In the genomic region with DNA sequence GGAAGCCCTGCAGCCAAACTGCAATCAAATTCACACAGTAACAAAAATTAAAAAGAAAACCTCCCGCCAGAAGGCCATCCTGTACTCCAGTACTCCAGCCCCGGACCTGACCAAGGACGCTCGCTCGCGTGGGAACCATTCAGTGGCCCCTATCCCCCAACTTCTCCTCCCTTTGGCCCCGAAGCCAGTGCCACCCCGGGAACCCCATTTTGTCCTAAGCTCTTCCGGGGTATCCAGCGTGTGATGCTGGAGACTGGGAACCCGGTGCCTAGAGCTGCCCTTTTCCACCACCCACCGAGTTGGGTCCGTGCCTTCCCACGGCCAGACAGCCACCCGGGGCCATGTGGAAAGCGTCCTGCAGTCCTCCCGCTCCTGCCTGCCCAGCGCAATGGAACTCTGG, we compare ENCODE assay signal across 8 mouse cellular contexts. TPM values are rescaled to one million over a fixed set of nuclear protein-coding genes. Genes with fewer than 3 reads are reported as not detected.
A peak's percentile ranks its signal among the peaks of the same experiment; 100 is the strongest.
DNase-seq lines count a peak whose midpoint lies in the region; ATAC-seq and TF ChIP-seq lines count a peak whose summit lies in the region.
"Not testable (repeated sequence)": the region's sequence is repeated elsewhere in the genome, so short reads cannot be mapped to it uniquely, and the experiment has no call there.

No protein-coding gene starts in this region.

- TF ChIP-seq CTCF in liver, postnatal 0 days (IDR thresholded peaks at IDR 0.05; ENCODE audit: low read depth); thymus, adult 2 months (IDR thresholded peaks at IDR 0.05; ENCODE audit: borderline replicate concordance, control insufficient read depth, extremely low read depth, insufficient read depth, low read length, poor library complexity): not testable (repeated sequence)

- not testable (repeated sequence) for ATAC-seq in liver, postnatal 0 days; neural tube, embryonic 11.5 days (ENCODE audit: insufficient read depth, low FRiP score, low TSS enrichment)

- H3K9me3 ChIP-seq in liver, postnatal 0 days (ENCODE audit: low read length); neural tube, embryonic 11.5 days (ENCODE audit: control insufficient read depth, low read length): not testable (repeated sequence)

- not testable (repeated sequence) for TF ChIP-seq EP300 in liver, postnatal 0 days (IDR thresholded peaks at IDR 0.05; ENCODE audit: low read depth)

- not testable (repeated sequence) for H3K27me3 ChIP-seq in liver, postnatal 0 days (ENCODE audit: insufficient read depth, low read length); neural tube, embryonic 11.5 days (ENCODE audit: control insufficient read depth, insufficient read depth, low read length); thymus, adult 2 months (ENCODE audit: control insufficient read depth, insufficient read depth, low read length)

- peak overlapping the region; percentile 57; the same call in 1 of the 2 replicates for H3K4me2 ChIP-seq in liver, postnatal 0 days (ENCODE audit: low read depth, low read length)
- peak overlapping the region; percentile 25; the same call in 1 of the 2 replicates for H3K4me2 ChIP-seq in neural tube, embryonic 11.5 days (ENCODE audit: low read depth)

- H3K9ac ChIP-seq in liver, postnatal 0 days (replicated peaks) = 0 out of 2 replicates have a peak overlapping the region, but pooled peaks have one; percentile 34
- H3K9ac ChIP-seq in neural tube, embryonic 11.5 days (ENCODE audit: low read length) = not testable (repeated sequence)

- H3K27ac ChIP-seq in liver, postnatal 0 days (ENCODE audit: low read depth); neural tube, embryonic 11.5 days (ENCODE audit: low read depth, low read length); thymus, adult 2 months (ENCODE audit: control insufficient read depth, insufficient read depth, low read length): not testable (repeated sequence)

- H3K4me1 ChIP-seq in liver, postnatal 0 days (ENCODE audit: insufficient read depth); neural tube, embryonic 11.5 days (ENCODE audit: control insufficient read depth, insufficient read depth, low read length); thymus, adult 2 months (replicated peaks; ENCODE audit: control insufficient read depth, insufficient read depth, low read length): not testable (repeated sequence)

- not testable (repeated sequence) for H3K36me3 ChIP-seq in liver, postnatal 0 days (replicated peaks; ENCODE audit: insufficient read depth, low read length); neural tube, embryonic 11.5 days (ENCODE audit: control insufficient read depth, insufficient read depth, low read length); thymus, adult 2 months (ENCODE audit: control insufficient read depth, insufficient read depth, low read length)

- under 1% methylated on average over 17 of the region's 18 CpGs for WGBS in liver, postnatal 0 days (ENCODE audit: insufficient replicate concordance)
- 0% methylated on average over 18 of the region's 18 CpGs for WGBS in neural tube, embryonic 11.5 days
- WGBS in thymus, adult 2 months = 4% methylated on average over 18 of the region's 18 CpGs

- DNase-seq in Muller cell, postnatal 12 days (ENCODE audit: inconsistent ontology term) = peak; percentile 6
- DNase-seq in cerebellum, postnatal 25 days = peak; percentile 51 to 65
- peak; percentile 20 for DNase-seq in gastrocnemius, postnatal 14 days
- peak; percentile 11 for DNase-seq in induced T-regulatory cell, adult 2 months (ENCODE audit: low read depth)
- DNase-seq in layer of hippocampus, postnatal 25 days (ENCODE audit: extremely low spot score in 1 of 2, low spot score in 1 of 2) = peak; percentile 16 to 27
- DNase-seq in liver, postnatal 0 days = peak; percentile 9
- peak; percentile 9 for DNase-seq in neural tube, embryonic 11.5 days (ENCODE audit: low spot score)
- DNase-seq in thymus, adult 2 months = peak; percentile 14

- intact Hi-C loops in gastrocnemius, postnatal 14 days (cut with DNase I; ENCODE audit: low total_unique reads) = not testable (repeated sequence)

- TF ChIP-seq POLR2A in thymus, adult 2 months (IDR thresholded peaks at IDR 0.05; ENCODE audit: control insufficient read depth, extremely low read depth, insufficient read depth, low read length, poor library complexity) = not testable (repeated sequence)

- peak overlapping the region; percentile 43 for H3K4me3 ChIP-seq in liver, postnatal 0 days (ENCODE audit: low read depth, low read length)
- peak overlapping the region; percentile 34 for H3K4me3 ChIP-seq in neural tube, embryonic 11.5 days (ENCODE audit: low read depth, low read length)
- H3K4me3 ChIP-seq in thymus, adult 2 months (ENCODE audit: control insufficient read depth, insufficient read depth, low read length) = peak overlapping the region; percentile 65

RNA-seq across cellular contexts. Expression of gene Gm14326, which starts 0.4 kb away (rescaled TPM):
- 10 to 100 TPM; 18.8 to 19.0 TPM for total RNA-seq in gastrocnemius, postnatal 14 days (2021)
- 10 to 100 TPM; 54.2 to 59.1 TPM for total RNA-seq in layer of hippocampus, postnatal 25 days (2021)
- 4.9 TPM in 2 replicates for polyA plus RNA-seq in liver, postnatal 0 days (2015; fragmentation: Nextera tagmentation; extraction: Ambion mirVana)
- polyA plus RNA-seq in neural tube, embryonic 11.5 days (2014; fragmentation: Nextera tagmentation; extraction: Ambion mirVana) = 15.4 and 20.3 TPM in 2 replicates
- 2.0 and 3.5 TPM in 2 replicates for polyA plus RNA-seq in thymus, adult 2 months (2012; rRNA removed)

RNA-seq across cellular contexts. Expression of gene Zfp972, which starts 31.3 kb away (rescaled TPM):
- under 1 TPM in 1 of 2 experiments, not detected in 1; 0.44 TPM for total RNA-seq in gastrocnemius, postnatal 14 days (2021)
- 1 to 10 TPM in 1 of 2 experiments, not detected in 1; 1.3 TPM for total RNA-seq in layer of hippocampus, postnatal 25 days (2021)
- 0.34 and 0.48 TPM in 2 replicates for polyA plus RNA-seq in liver, postnatal 0 days (2015; fragmentation: Nextera tagmentation; extraction: Ambion mirVana)
- not detected in 2 replicates for polyA plus RNA-seq in neural tube, embryonic 11.5 days (2014; fragmentation: Nextera tagmentation; extraction: Ambion mirVana)
- not detected in 2 replicates for polyA plus RNA-seq in thymus, adult 2 months (2012; rRNA removed)

RNA-seq across cellular contexts. Expression of gene Gm14327, which starts 59.8 kb away (rescaled TPM):
- 1 to 10 TPM; 2.0 to 2.3 TPM for total RNA-seq in gastrocnemius, postnatal 14 days (2021)
- 1 to 10 TPM; 6.4 to 7.5 TPM for total RNA-seq in layer of hippocampus, postnatal 25 days (2021)
- 1.5 and 1.9 TPM in 2 replicates for polyA plus RNA-seq in liver, postnatal 0 days (2015; fragmentation: Nextera tagmentation; extraction: Ambion mirVana)
- polyA plus RNA-seq in neural tube, embryonic 11.5 days (2014; fragmentation: Nextera tagmentation; extraction: Ambion mirVana) = 1.8 and 2.6 TPM in 2 replicates
- 0.18 and 0.44 TPM in 2 replicates for polyA plus RNA-seq in thymus, adult 2 months (2012; rRNA removed)

Comparison
In these comparisons a context has a peak if more than half of its experiments do, and no peak if none do; other contexts are left out.
1. DNase-seq: peak in every context shown above with its lines; median percentile 58 in cerebellum, postnatal 25 days; 22 in layer of hippocampus, postnatal 25 days; 20 in gastrocnemius, postnatal 14 days; 14 in thymus, adult 2 months; 11 in induced T-regulatory cell, adult 2 months; 9 in liver, postnatal 0 days; 9 in neural tube, embryonic 11.5 days; 6 in Muller cell, postnatal 12 days.